Mouse (Mus musculus) lung, adult 2 months (tissue): ENCODE measurements around the gene Gimap3.

Experiments used
- CTCF ChIP-seq: fragments of 200-500 bp; IDR thresholded peaks from 2 replicates; pipeline ENCODE4 v1.5.1; 2011; ENCODE audit warnings: mild to moderate bottlenecking, low read length, control low read depth; ENCODE audit not compliant: insufficient read depth
- POLR2A ChIP-seq: fragments of 200-500 bp; IDR thresholded peaks from 2 replicates; pipeline ENCODE4 v1.6.1; 2011; ENCODE audit warnings: low read depth, mild to moderate bottlenecking, control low read depth, low read length, borderline replicate concordance; ENCODE audit errors: extremely low read depth

GRCm38 (mm10) chr6:48741711-48742206 is 28.9 kb downstream of the Gimap3 start:
- TF ChIP-seq POLR2A (no peak), CTCF (no peak)
